Mouse (Mus musculus): ENCODE data around the gene Ajuba.

DNA sequence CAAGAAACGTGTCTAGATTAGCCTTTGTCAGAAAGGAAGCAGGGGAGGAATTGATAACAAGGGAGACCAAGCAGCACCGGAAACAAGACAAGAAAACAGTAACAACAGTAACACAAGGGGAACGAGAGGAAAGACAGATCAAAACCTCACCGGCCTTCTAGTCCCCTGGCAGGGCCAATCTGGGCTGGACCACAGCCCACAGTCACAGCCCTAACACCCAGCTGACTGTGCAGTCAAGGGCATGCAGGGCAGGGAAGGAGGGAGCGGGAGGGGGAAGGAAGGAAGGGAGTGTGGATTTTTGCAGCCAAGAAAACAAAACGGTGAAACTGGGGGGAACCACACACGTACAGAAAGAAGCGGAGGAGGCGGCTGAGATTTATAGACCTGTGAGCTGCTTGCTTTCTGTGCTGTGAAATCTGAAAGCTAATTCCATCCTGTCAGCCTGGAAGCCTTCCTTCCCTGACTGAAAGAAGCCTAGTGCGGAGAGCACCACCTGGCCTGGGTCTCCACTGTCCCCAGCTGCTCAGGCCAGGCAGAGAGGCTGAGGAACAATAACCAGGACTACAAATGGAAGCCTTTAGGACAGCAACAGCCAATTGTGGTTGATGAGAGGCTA, 15.1 kb upstream of the Ajuba start:
- TF ChIP-seq CTCF (IDR thresholded peaks at IDR 0.05), result no peak
- TF ChIP-seq EP300 (IDR thresholded peaks at IDR 0.05; ENCODE audit: insufficient read depth, low read depth, low read length), result 0 out of 2 replicates have a peak, but pooled peaks have one; percentile 8
- 0 out of 2 replicates have a peak, but pooled peaks have one; percentile 29 for TF ChIP-seq POLR2A (IDR thresholded peaks at IDR 0.05; ENCODE audit: insufficient read depth, low read depth, low read length)
